ENCODE assay signal across 20 mouse cellular contexts in genomic region chr11:16851361-16851760, GRCm38 (mm10).
DNase-seq lines count a peak whose midpoint lies in the region; ATAC-seq and TF ChIP-seq lines count a peak whose summit lies in the region.
"Had no signal": no experiment of that assay in that cellular context is flagged by ENCODE, and none has a peak within 500 bp of the region (broad histone marks: within the 10 kb centered on the region; RNA-seq: fewer than 3 reads in every experiment).

No protein-coding gene starts in this region.

- DNase-seq in adrenal gland, postnatal 14 days = peak; percentile 20
- no peak for DNase-seq in adrenal gland, adult 2 months
- DNase-seq in lung, postnatal 36 days = peak; percentile 22
- DNase-seq in lung, postnatal 25 days (ENCODE audit: low spot score) = no peak
- no peak for DNase-seq in kidney, postnatal 10 days
- DNase-seq: adrenal gland, postnatal 36 days; cerebellum, adult 11 months; cerebellum, adult 18-20 months; cerebellum, adult 8-10 months; cerebellum, adult 9-11 months; cerebellum, postnatal 14 days; cerebellum, postnatal 36 days; embryo, embryonic 11 days; forebrain, postnatal 0 days had no signal

- H3K27ac ChIP-seq in embryonic fibroblast, embryonic 13.5 days (ENCODE audit: insufficient read depth, low read length) = peak overlapping the region; percentile 40; the same call in 1 of the 2 replicates
- H3K27ac ChIP-seq: embryonic facial prominence, embryonic 13.5 days; embryonic facial prominence, embryonic 15.5 days; forebrain, embryonic 13.5 days; forebrain, embryonic 15.5 days had no signal

- TF ChIP-seq POLR2A in embryonic fibroblast, embryonic 13.5 days (IDR thresholded peaks at IDR 0.05; ENCODE audit: low read depth, low read length) = no peak

- no peak for TF ChIP-seq CTCF in embryonic fibroblast, embryonic 13.5 days (IDR thresholded peaks at IDR 0.05; ENCODE audit: borderline replicate concordance, insufficient read depth, low read length)

- no peak overlapping the region for H3K4me3 ChIP-seq in embryonic fibroblast, embryonic 13.5 days (ENCODE audit: insufficient read depth, low read length)
- H3K4me3 ChIP-seq: embryonic facial prominence, embryonic 13.5 days; embryonic facial prominence, embryonic 15.5 days; forebrain, embryonic 13.5 days; forebrain, embryonic 15.5 days had no signal

- no peak for ATAC-seq in cerebellum, adult (ENCODE audit: insufficient number of reproducible peaks, low FRiP score, low TSS enrichment)
- ATAC-seq: forebrain, embryonic 13.5 days; forebrain, embryonic 15.5 days; forebrain, postnatal 0 days had no signal

- H3K4me1 ChIP-seq in embryonic fibroblast, embryonic 13.5 days (ENCODE audit: control insufficient read depth, insufficient read depth, low read length) = peaks cover 21% of the 10 kb centered on the region
- H3K4me1 ChIP-seq: embryonic facial prominence, embryonic 15.5 days; forebrain, embryonic 13.5 days; forebrain, embryonic 15.5 days had no signal

Comparison
In these comparisons a context has a peak if more than half of its experiments do, and no peak if none do; other contexts are left out.
1. DNase-seq: peak in adrenal gland, postnatal 14 days (single experiment) and lung, postnatal 36 days (single experiment); none in adrenal gland, adult 2 months (single experiment), lung, postnatal 25 days (single experiment) and kidney, postnatal 10 days (single experiment).